Comparison of ENCODE assay signal across 9 mouse cellular contexts in the genomic region with DNA sequence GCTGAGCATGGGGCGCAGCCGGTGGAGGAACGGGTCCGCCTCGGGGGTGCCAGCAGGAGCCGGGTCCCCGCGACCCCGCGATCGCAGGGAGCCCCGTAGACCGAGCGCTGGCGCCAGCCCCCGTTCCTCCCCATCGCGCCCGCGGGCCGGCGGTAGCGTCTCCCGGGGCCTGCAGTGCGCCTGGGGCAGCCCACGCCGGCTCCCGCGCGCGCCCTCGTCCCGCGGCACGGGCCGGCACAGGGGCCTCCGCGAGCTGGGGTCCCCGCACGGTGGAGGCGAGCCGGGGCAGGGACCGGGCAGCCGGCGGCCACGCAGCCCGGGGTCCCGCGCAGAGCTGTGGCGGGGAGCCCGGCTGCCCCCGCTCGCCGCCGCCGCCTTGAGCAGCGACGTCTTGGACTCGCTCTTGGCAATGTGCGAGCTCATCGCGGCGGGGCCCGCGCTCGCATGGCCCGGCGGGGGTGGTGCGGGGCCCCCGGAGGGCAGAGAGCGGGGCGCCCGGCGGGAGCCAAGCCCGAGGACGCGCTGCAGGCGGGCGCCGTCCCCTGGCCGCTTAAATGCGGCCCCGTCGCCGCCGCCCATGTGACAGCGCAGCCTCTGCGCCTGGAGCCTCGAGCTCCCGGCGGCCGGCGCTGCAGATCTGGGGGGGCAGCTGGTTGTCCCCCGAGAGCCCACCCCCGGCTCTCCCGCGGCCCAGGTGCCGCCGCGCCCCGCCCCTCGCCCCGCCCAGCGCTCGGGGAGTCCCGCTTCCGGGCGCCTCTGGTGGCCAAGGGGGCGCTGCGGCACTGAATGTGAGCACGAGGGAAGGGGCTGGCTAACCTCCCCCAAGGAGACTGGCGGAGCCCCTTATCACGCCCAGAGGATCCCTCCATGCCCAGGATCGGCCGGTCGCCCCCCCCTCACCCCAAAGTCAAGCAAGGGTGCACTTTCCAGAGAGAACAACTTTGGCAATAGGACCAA. TPM values are rescaled to one million over a fixed set of nuclear protein-coding genes. Genes with fewer than 3 reads are reported as not detected.
DNase-seq lines count a peak whose midpoint lies in the region; ATAC-seq and TF ChIP-seq lines count a peak whose summit lies in the region.
"Had no signal": no experiment of that assay in that cellular context is flagged by ENCODE, and none has a peak within 500 bp of the region (broad histone marks: within the 10 kb centered on the region; RNA-seq: fewer than 3 reads in every experiment).

A gene (minus strand): TSS at position 713 of the 957 bp plus-strand sequence.

- peaks cover 59% of the 10 kb centered on the region for H3K27me3 ChIP-seq in intestine, embryonic 14.5 days (replicated peaks; ENCODE audit: control insufficient read depth, insufficient read depth, low read length)
- peaks cover 56% of the 10 kb centered on the region for H3K27me3 ChIP-seq in limb, embryonic 12.5 days
- H3K27me3 ChIP-seq in midbrain, embryonic 12.5 days = peaks cover 91% of the 10 kb centered on the region
- peaks cover 60% of the 10 kb centered on the region for H3K27me3 ChIP-seq in stomach, embryonic 15.5 days (replicated peaks)

- peak within 1 kb of the TSS; percentile 100 for H3K4me2 ChIP-seq in intestine, embryonic 14.5 days (ENCODE audit: low read length)
- peak within 1 kb of the TSS; percentile 100 for H3K4me2 ChIP-seq in limb, embryonic 12.5 days
- H3K4me2 ChIP-seq in midbrain, embryonic 12.5 days (replicated peaks) = peak within 1 kb of the TSS; percentile 100
- peak within 1 kb of the TSS; percentile 100 for H3K4me2 ChIP-seq in stomach, embryonic 15.5 days

- peak; percentile 54 for ATAC-seq in frontal cortex, adult (ENCODE audit: low TSS enrichment)
- ATAC-seq in intestine, embryonic 14.5 days (replicated peaks; ENCODE audit: low FRiP score, low TSS enrichment, low read depth) = peak; percentile 41; the same call in 1 of the 2 replicates
- ATAC-seq in limb, embryonic 12.5 days (ENCODE audit: insufficient number of reproducible peaks, insufficient read depth, low FRiP score, low TSS enrichment, low read depth) = peak; percentile 50; the same call in 1 of the 2 replicates
- ATAC-seq in midbrain, embryonic 12.5 days (ENCODE audit: low FRiP score, low read depth) = peak; percentile 47
- peak; percentile 41; the same call in 1 of the 2 replicates for ATAC-seq in stomach, embryonic 15.5 days (ENCODE audit: insufficient read depth, low FRiP score, low read depth)

- no peak for TF ChIP-seq POLR2A in embryonic fibroblast, embryonic 13.5 days (IDR thresholded peaks at IDR 0.05; ENCODE audit: low read depth, low read length)

- no peak within 1 kb of the TSS for H3K27ac ChIP-seq in embryonic fibroblast, embryonic 13.5 days (ENCODE audit: insufficient read depth, low read length)
- no peak within 1 kb of the TSS for H3K27ac ChIP-seq in intestine, embryonic 14.5 days (ENCODE audit: low read depth)
- no peak within 1 kb of the TSS for H3K27ac ChIP-seq in limb, embryonic 12.5 days
- 0 out of 2 replicates have a peak within 1 kb of the TSS, but pooled peaks have one; percentile 35 for H3K27ac ChIP-seq in midbrain, embryonic 12.5 days (replicated peaks)
- H3K27ac ChIP-seq in stomach, embryonic 15.5 days = no peak within 1 kb of the TSS
- H3K27ac ChIP-seq: macrophage had no signal

- TF ChIP-seq CTCF in embryonic fibroblast, embryonic 13.5 days (IDR thresholded peaks at IDR 0.05; ENCODE audit: borderline replicate concordance, insufficient read depth, low read length) = 0 out of 2 replicates have a peak, but pooled peaks have one; percentile 6

- H3K4me1 ChIP-seq in embryonic fibroblast, embryonic 13.5 days (ENCODE audit: control insufficient read depth, insufficient read depth, low read length) = no peaks in the 10 kb centered on the region
- H3K4me1 ChIP-seq in intestine, embryonic 14.5 days (replicated peaks; ENCODE audit: control insufficient read depth, insufficient read depth, low read length) = peaks cover 7% of the 10 kb centered on the region
- peaks cover 29% of the 10 kb centered on the region for H3K4me1 ChIP-seq in limb, embryonic 12.5 days (replicated peaks)
- H3K4me1 ChIP-seq in midbrain, embryonic 12.5 days = peaks cover 30% of the 10 kb centered on the region
- H3K4me1 ChIP-seq in stomach, embryonic 15.5 days = peaks cover 25% of the 10 kb centered on the region

- no peak for DNase-seq in frontal cortex, postnatal 25 days (ENCODE audit: low spot score in 2 of 2)
- peak; percentile 71 to 84 for DNase-seq in adrenal gland, postnatal 36 days
- DNase-seq in intestine, embryonic 14.5 days (ENCODE audit: low spot score) = peak; percentile 83

- peak within 1 kb of the TSS; percentile 12; the same call in 1 of the 2 replicates for H3K4me3 ChIP-seq in embryonic fibroblast, embryonic 13.5 days (ENCODE audit: insufficient read depth, low read length)
- H3K4me3 ChIP-seq in intestine, embryonic 14.5 days (ENCODE audit: low read depth, low read length) = peak within 1 kb of the TSS; percentile 52
- H3K4me3 ChIP-seq in limb, embryonic 12.5 days (replicated peaks) = peak within 1 kb of the TSS; percentile 69
- peak within 1 kb of the TSS; percentile 71 for H3K4me3 ChIP-seq in midbrain, embryonic 12.5 days
- H3K4me3 ChIP-seq in stomach, embryonic 15.5 days (replicated peaks) = peak within 1 kb of the TSS; percentile 54

- H3K9ac ChIP-seq in intestine, embryonic 14.5 days (ENCODE audit: low read length) = peak within 1 kb of the TSS; percentile 23; the same call in 1 of the 2 replicates
- peak within 1 kb of the TSS; percentile 67 for H3K9ac ChIP-seq in limb, embryonic 12.5 days (replicated peaks)
- H3K9ac ChIP-seq in midbrain, embryonic 12.5 days (replicated peaks) = peak within 1 kb of the TSS; percentile 73
- H3K9ac ChIP-seq in stomach, embryonic 15.5 days = peak within 1 kb of the TSS; percentile 4; the same call in 1 of the 2 replicates

- no peaks in the 10 kb centered on the region for H3K36me3 ChIP-seq in intestine, embryonic 14.5 days (ENCODE audit: control insufficient read depth, insufficient read depth, low read length)
- no peaks in the 10 kb centered on the region for H3K36me3 ChIP-seq in limb, embryonic 12.5 days
- H3K36me3 ChIP-seq in midbrain, embryonic 12.5 days = no peaks in the 10 kb centered on the region
- no peaks in the 10 kb centered on the region for H3K36me3 ChIP-seq in stomach, embryonic 15.5 days

- H3K9me3 ChIP-seq in intestine, embryonic 14.5 days (ENCODE audit: control insufficient read depth, low read length) = no peaks in the 10 kb centered on the region
- H3K9me3 ChIP-seq in limb, embryonic 12.5 days = no peaks in the 10 kb centered on the region
- H3K9me3 ChIP-seq in midbrain, embryonic 12.5 days = no peaks in the 10 kb centered on the region
- no peaks in the 10 kb centered on the region for H3K9me3 ChIP-seq in stomach, embryonic 15.5 days

- under 1% methylated on average over 105 of the region's 116 CpGs for WGBS in intestine, embryonic 14.5 days
- WGBS in limb, embryonic 12.5 days = under 1% methylated on average over 107 of the region's 116 CpGs
- 1% methylated on average over 98 of the region's 116 CpGs for WGBS in midbrain, embryonic 12.5 days
- WGBS in stomach, embryonic 15.5 days = under 1% methylated on average over 106 of the region's 116 CpGs

RNA-seq across cellular contexts. Expression of the gene that starts here (rescaled TPM):
- 10 to 100 TPM; 34.8 to 42.3 TPM for total RNA-seq in adrenal gland, postnatal 36 days (2021)
- polyA plus RNA-seq in embryonic fibroblast, embryonic 13.5 days (2011; ENCODE audit: insufficient read length, low read depth, missing spikeins) = 2.2 and 3.3 TPM in 2 replicates
- polyA plus RNA-seq in intestine, embryonic 14.5 days (2014; fragmentation: Nextera tagmentation; extraction: Ambion mirVana) = 1.2 and 1.3 TPM in 2 replicates
- 1.1 and 1.3 TPM in 2 replicates for polyA plus RNA-seq in limb, embryonic 12.5 days (2016; fragmentation: Nextera tagmentation; extraction: Ambion mirVana)
- polyA plus RNA-seq in midbrain, embryonic 12.5 days (2016; fragmentation: Nextera tagmentation; extraction: Ambion mirVana) = 2.3 and 3.6 TPM in 2 replicates
- polyA plus RNA-seq in stomach, embryonic 15.5 days (2015; fragmentation: Nextera tagmentation; extraction: Ambion mirVana) = 1.5 and 1.6 TPM in 2 replicates
- polyA plus RNA-seq: macrophage had no signal

Comparison
In these comparisons a context has a peak if more than half of its experiments do, and no peak if none do; other contexts are left out.
1. DNase-seq: peak in adrenal gland, postnatal 36 days (2 of 2) and intestine, embryonic 14.5 days (single experiment); none in frontal cortex, postnatal 25 days (0 of 2).
2. H3K4me3 ChIP-seq: peak in every context shown above with its lines; median percentile 71 in midbrain, embryonic 12.5 days; 69 in limb, embryonic 12.5 days; 54 in stomach, embryonic 15.5 days; 52 in intestine, embryonic 14.5 days; 12 in embryonic fibroblast, embryonic 13.5 days.
3. H3K9ac ChIP-seq: peak in every context shown above with its lines; median percentile 73 in midbrain, embryonic 12.5 days; 67 in limb, embryonic 12.5 days; 23 in intestine, embryonic 14.5 days; 4 in stomach, embryonic 15.5 days.
4. Peak in every context shown above with its lines, with median percentiles within 50 percentile points of each other: ATAC-seq and H3K4me2 ChIP-seq.